Mouse (Mus musculus): ENCODE measurements around the gene Tuba1c.

Gene Tuba1c

GRCm38 (mm10) chr15:98996840-98997239 lies 32.9 kb upstream of the Tuba1c start:
- DNase-seq (ENCODE audit: low read depth, low spot score): no peak

- no peak for DNase-seq (ENCODE audit: low read depth, low spot score)
Measured at GRCm38 (mm10) chr15:98997938-98998774, 31.5 kb upstream of the Tuba1c start.

- no peak for DNase-seq (ENCODE audit: low read depth, low spot score)
Measured at GRCm38 (mm10) chr15:98998775-98999157, 30.9 kb upstream of the Tuba1c start.

- DNase-seq (ENCODE audit: low read depth, low spot score): no peak
Measured at GRCm38 (mm10) chr15:99000535-99001283, 29.0 kb upstream of the Tuba1c start.

- no peak for DNase-seq (ENCODE audit: low read depth, low spot score)
Measured at GRCm38 (mm10) chr15:99001451-99001931, 28.2 kb upstream of the Tuba1c start.

- DNase-seq (ENCODE audit: low read depth, low spot score): no peak
Measured at GRCm38 (mm10) chr15:99003600-99003999, 26.1 kb upstream of the Tuba1c start.

- DNase-seq (ENCODE audit: low read depth, low spot score): no peak
Measured at GRCm38 (mm10) chr15:99008801-99009241, 20.9 kb upstream of the Tuba1c start.

- DNase-seq (ENCODE audit: low read depth, low spot score): no peak
Measured at GRCm38 (mm10) chr15:99010896-99011295, 18.8 kb upstream of the Tuba1c start.

GRCm38 (mm10) chr15:99011946-99012345 lies 17.7 kb upstream of the Tuba1c start:
- DNase-seq (ENCODE audit: low read depth, low spot score): no peak

GRCm38 (mm10) chr15:99014496-99015030 lies 15.1 kb upstream of the Tuba1c start:
- DNase-seq (ENCODE audit: low read depth, low spot score): no peak

GRCm38 (mm10) chr15:99017355-99017761 lies 12.3 kb upstream of the Tuba1c start:
- no peak for DNase-seq (ENCODE audit: low read depth, low spot score)

- DNase-seq (ENCODE audit: low read depth, low spot score): no peak
Measured at GRCm38 (mm10) chr15:99017986-99018385, 11.7 kb upstream of the Tuba1c start.

GRCm38 (mm10) chr15:99018630-99019029 lies 11.1 kb upstream of the Tuba1c start:
- no peak for DNase-seq (ENCODE audit: low read depth, low spot score)

- no peak for DNase-seq (ENCODE audit: low read depth, low spot score)
Measured at GRCm38 (mm10) chr15:99019436-99019835, 10.3 kb upstream of the Tuba1c start.

GRCm38 (mm10) chr15:99020171-99020570 lies 9.5 kb upstream of the Tuba1c start:
- DNase-seq (ENCODE audit: low read depth, low spot score): no peak

- DNase-seq (ENCODE audit: low read depth, low spot score): no peak
Measured at GRCm38 (mm10) chr15:99021255-99021654, 8.4 kb upstream of the Tuba1c start.

- DNase-seq (ENCODE audit: low read depth, low spot score): peak; percentile 62
Measured at GRCm38 (mm10) chr15:99024668-99025314, 4.9 kb upstream of the Tuba1c start.

- DNase-seq (ENCODE audit: low read depth, low spot score): no peak
Measured at GRCm38 (mm10) chr15:99025414-99025813, 4.3 kb upstream of the Tuba1c start.

- no peak for DNase-seq (ENCODE audit: low read depth, low spot score)
Measured at GRCm38 (mm10) chr15:99026259-99026658, 3.4 kb upstream of the Tuba1c start.

GRCm38 (mm10) chr15:99027116-99027515 lies 2.6 kb upstream of the Tuba1c start:
- DNase-seq (ENCODE audit: low read depth, low spot score): no peak

- DNase-seq (ENCODE audit: low read depth, low spot score): no peak
Measured at GRCm38 (mm10) chr15:99028874-99029458, 725 bp upstream of the Tuba1c start.

All from retina, adult 2 months (tissue).